ENCODE assay signal across 10 mouse cellular contexts in the genomic region with DNA sequence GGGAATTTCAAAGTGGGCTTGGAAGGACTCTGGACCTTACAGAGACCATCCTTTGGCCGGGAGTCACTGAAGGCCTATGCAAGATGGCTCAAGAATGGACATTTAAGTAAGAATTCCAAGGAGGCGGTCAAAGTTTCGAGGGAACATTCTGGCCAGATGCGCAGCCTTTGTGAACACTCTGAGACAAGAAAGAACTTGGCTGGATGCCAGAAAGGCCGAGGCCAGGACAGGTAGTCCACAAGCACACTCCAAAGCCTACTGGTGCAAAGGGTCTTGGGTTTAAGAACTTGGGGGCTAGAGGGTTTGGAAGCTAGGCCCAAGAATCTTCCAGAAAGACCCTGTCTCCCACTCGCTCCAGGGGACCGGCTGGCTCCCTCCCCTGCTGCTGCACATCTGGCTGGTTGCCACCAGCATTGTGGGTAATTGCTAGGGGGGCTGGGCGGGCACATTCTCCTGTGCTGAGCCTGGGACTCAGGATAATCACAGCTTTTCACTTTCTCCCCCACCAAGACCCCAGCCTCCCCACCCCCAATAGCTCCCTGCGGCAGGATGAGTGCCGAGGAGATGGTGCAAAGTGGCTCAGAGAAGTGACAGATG. TPM values are rescaled to one million over a fixed set of nuclear protein-coding genes. Genes with fewer than 3 reads are reported as not detected.
DNase-seq lines count a peak whose midpoint lies in the region; ATAC-seq and TF ChIP-seq lines count a peak whose summit lies in the region.
"Had no signal": no experiment of that assay in that cellular context is flagged by ENCODE, and none has a peak within 500 bp of the region (broad histone marks: within the 10 kb centered on the region; RNA-seq: fewer than 3 reads in every experiment).

No protein-coding gene starts in this region.

- H3K27ac ChIP-seq in lung, postnatal 0 days (ENCODE audit: low read length) = no peak overlapping the region
- H3K27ac ChIP-seq in embryonic facial prominence, embryonic 14.5 days (replicated peaks; ENCODE audit: low read depth, low read length) = no peak overlapping the region; the same call in 1 of the 2 replicates
- H3K27ac ChIP-seq in hindbrain, postnatal 0 days = no peak overlapping the region
- H3K27ac ChIP-seq: limb, embryonic 15.5 days had no signal

- no peak for TF ChIP-seq EP300 in lung, postnatal 0 days (IDR thresholded peaks at IDR 0.05)

- no peak; the same call in 1 of the 2 replicates for ATAC-seq in lung, postnatal 0 days
- 0 out of 2 replicates have a peak, but pooled peaks have one; percentile 68 for ATAC-seq in embryonic facial prominence, embryonic 14.5 days (ENCODE audit: low read depth)
- ATAC-seq in hindbrain, postnatal 0 days = no peak
- no peak for ATAC-seq in monocyte, adult 5-6 weeks (replicated peaks; ENCODE audit: insufficient number of reproducible peaks, low FRiP score, low TSS enrichment, poor library complexity, severe bottlenecking)
- ATAC-seq: intestine, embryonic 16.5 days had no signal

- H3K27me3 ChIP-seq in lung, postnatal 0 days (replicated peaks; ENCODE audit: insufficient read depth, low read length) = no peaks in the 10 kb centered on the region
- H3K27me3 ChIP-seq in embryonic facial prominence, embryonic 14.5 days (replicated peaks; ENCODE audit: control insufficient read depth, insufficient read depth, low read length) = no peaks in the 10 kb centered on the region
- H3K27me3 ChIP-seq in hindbrain, postnatal 0 days (ENCODE audit: insufficient read depth, low read length) = no peaks in the 10 kb centered on the region
- H3K27me3 ChIP-seq: limb, embryonic 15.5 days had no signal

- DNase-seq in lung, postnatal 0 days (ENCODE audit: low spot score) = peak; percentile 8
- DNase-seq in lung, postnatal 25 days (ENCODE audit: low spot score) = no peak
- DNase-seq in brain, adult 2 months (ENCODE audit: low read depth, low spot score) = peak; percentile 36
- DNase-seq in embryonic facial prominence, embryonic 14.5 days (ENCODE audit: low spot score) = peak; percentile 36
- peak; percentile 26 for DNase-seq in hindbrain, postnatal 0 days (ENCODE audit: low spot score)
- no peak for DNase-seq in layer of hippocampus, adult 9-10 months (ENCODE audit: low spot score)

- H3K36me3 ChIP-seq in lung, postnatal 0 days (ENCODE audit: insufficient read depth, low read length) = no peaks in the 10 kb centered on the region
- no peaks in the 10 kb centered on the region for H3K36me3 ChIP-seq in embryonic facial prominence, embryonic 14.5 days (ENCODE audit: control insufficient read depth, insufficient read depth, low read length)
- no peaks in the 10 kb centered on the region for H3K36me3 ChIP-seq in hindbrain, postnatal 0 days (ENCODE audit: insufficient read depth, low read length)
- H3K36me3 ChIP-seq: G1E; limb, embryonic 15.5 days had no signal

- 39% methylated on average over 10 of the region's 10 CpGs for WGBS in lung, postnatal 0 days
- 29% methylated on average over 10 of the region's 10 CpGs for WGBS in embryonic facial prominence, embryonic 14.5 days
- 44% methylated on average over 10 of the region's 10 CpGs for WGBS in hindbrain, postnatal 0 days

- no peaks in the 10 kb centered on the region for H3K9me3 ChIP-seq in lung, postnatal 0 days (ENCODE audit: low read length)
- no peaks in the 10 kb centered on the region for H3K9me3 ChIP-seq in embryonic facial prominence, embryonic 14.5 days (ENCODE audit: control insufficient read depth, low read length)
- no peaks in the 10 kb centered on the region for H3K9me3 ChIP-seq in hindbrain, postnatal 0 days (ENCODE audit: low read length)
- H3K9me3 ChIP-seq: limb, embryonic 15.5 days had no signal

- H3K4me3 ChIP-seq in lung, postnatal 0 days (ENCODE audit: low read depth, low read length) = no peak overlapping the region
- no peak overlapping the region for H3K4me3 ChIP-seq in embryonic facial prominence, embryonic 14.5 days (ENCODE audit: low read depth, low read length)
- H3K4me3 ChIP-seq in hindbrain, postnatal 0 days (ENCODE audit: low read length) = no peak overlapping the region
- H3K4me3 ChIP-seq: limb, embryonic 15.5 days had no signal

- H3K4me1 ChIP-seq in lung, postnatal 0 days (ENCODE audit: insufficient read depth, low read depth, low read length) = no peaks in the 10 kb centered on the region
- peaks cover 17% of the 10 kb centered on the region for H3K4me1 ChIP-seq in embryonic facial prominence, embryonic 14.5 days (ENCODE audit: control insufficient read depth, insufficient read depth, low read length)
- peaks cover 10% of the 10 kb centered on the region; the same call in 1 of the 2 replicates for H3K4me1 ChIP-seq in hindbrain, postnatal 0 days (ENCODE audit: insufficient read depth, low read length)

- H3K9ac ChIP-seq in lung, postnatal 0 days (replicated peaks; ENCODE audit: low read depth) = no peak overlapping the region
- H3K9ac ChIP-seq in embryonic facial prominence, embryonic 14.5 days (ENCODE audit: low read depth, low read length) = no peak overlapping the region
- no peak overlapping the region for H3K9ac ChIP-seq in hindbrain, postnatal 0 days (replicated peaks; ENCODE audit: low read length)
- H3K9ac ChIP-seq: limb, embryonic 15.5 days had no signal

- H3K4me2 ChIP-seq in lung, postnatal 0 days (replicated peaks; ENCODE audit: low read depth, low read length) = no peak overlapping the region
- no peak overlapping the region; the same call in 1 of the 2 replicates for H3K4me2 ChIP-seq in embryonic facial prominence, embryonic 14.5 days (ENCODE audit: low read depth, low read length)
- H3K4me2 ChIP-seq in hindbrain, postnatal 0 days (ENCODE audit: low read depth, low read length) = no peak overlapping the region
- H3K4me2 ChIP-seq: limb, embryonic 15.5 days had no signal

- TF ChIP-seq CTCF in lung, postnatal 0 days (IDR thresholded peaks at IDR 0.05) = no peak
- no peak for TF ChIP-seq CTCF in hindbrain, postnatal 0 days (IDR thresholded peaks at IDR 0.05; ENCODE audit: low read depth)

RNA-seq across cellular contexts. Expression of gene Begain, which starts 45.1 kb away (rescaled TPM):
- polyA plus RNA-seq in lung, postnatal 0 days (2015; fragmentation: Nextera tagmentation; extraction: Ambion mirVana) = 1.4 and 2.0 TPM in 2 replicates
- polyA plus RNA-seq in embryonic facial prominence, embryonic 14.5 days (2014; fragmentation: Nextera tagmentation; extraction: Ambion mirVana) = 15.7 and 18.6 TPM in 2 replicates
- 60.4 and 76.9 TPM in 2 replicates for total RNA-seq in hindbrain, postnatal 0 days (2014; rRNA removed)
- 20.2 and 22.4 TPM in 2 replicates for polyA plus RNA-seq in hindbrain, postnatal 0 days (2015; fragmentation: Nextera tagmentation; extraction: Ambion mirVana)
- total RNA-seq in monocyte, adult 5-6 weeks (2017) = 0.49 TPM in 1 of 3 replicates, not detected in the others
- total RNA-seq: G1E had no signal
- polyA plus RNA-seq: G1E had no signal

Comparison
In these comparisons a context has a peak if more than half of its experiments do, and no peak if none do; other contexts are left out.
1. DNase-seq: peak in lung, postnatal 0 days (single experiment), brain, adult 2 months (single experiment), embryonic facial prominence, embryonic 14.5 days (single experiment) and hindbrain, postnatal 0 days (single experiment); none in lung, postnatal 25 days (single experiment) and layer of hippocampus, adult 9-10 months (single experiment).